Mouse (Mus musculus) midbrain, postnatal 0 days (tissue): ENCODE measurements around the gene Crp. TPM values are rescaled to one million over a fixed set of nuclear protein-coding genes. Genes with fewer than 3 reads are reported as not detected.

Experiments used
- ATAC-seq: fragments of 200-750 bp; cut with Nextera tagmentation; 2 replicates; pipeline ENCODE4 v1.8.0; 2017; ENCODE audit warnings: moderate number of reproducible peaks, mild to moderate bottlenecking, moderate TSS enrichment, moderate library complexity; ENCODE audit not compliant: low FRiP score
- DNase-seq: peaks from one replicate; pipeline ENCODE4 v3.0.0-alpha.2; 2015; ENCODE audit warnings: low spot score
- H3K27ac ChIP-seq: fragments of 300-500 bp; sonication (generic); 2 replicates; pipeline ENCODE4 v1.5.1; 2014; ENCODE audit warnings: low read depth, mild to moderate bottlenecking, low read length, mixed read lengths
- H3K27me3 ChIP-seq: fragments of 300-500 bp; sonication (generic); 2 replicates; pipeline ENCODE4 v1.6.1; 2014; ENCODE audit warnings: low read length, control low read depth, mixed read lengths; ENCODE audit not compliant: insufficient read depth
- H3K36me3 ChIP-seq: fragments of 300-500 bp; sonication (generic); 2 replicates; pipeline ENCODE4 v1.6.1; 2014; ENCODE audit warnings: low read length, control low read depth, mixed read lengths; ENCODE audit not compliant: insufficient read depth
- H3K4me1 ChIP-seq: fragments of 300-500 bp; sonication (generic); 2 replicates; pipeline ENCODE4 v1.6.1; 2014; ENCODE audit warnings: mild to moderate bottlenecking, control low read depth, antibody characterized with exemption, low read length, mixed read lengths; ENCODE audit not compliant: insufficient read depth
- H3K4me2 ChIP-seq: fragments of 300-500 bp; sonication (generic); 2 replicates; pipeline ENCODE4 v1.6.1; 2014; ENCODE audit warnings: low read depth, mild to moderate bottlenecking, low read length, mixed read lengths; ENCODE audit not compliant: poor library complexity, severe bottlenecking
- H3K4me3 ChIP-seq: fragments of 300-500 bp; sonication (generic); 2 replicates; pipeline ENCODE4 v1.5.1; 2014; ENCODE audit warnings: low read depth, mild to moderate bottlenecking, low read length, moderate library complexity
- H3K9ac ChIP-seq: fragments of 300-500 bp; sonication (generic); replicated peaks from 2 replicates; pipeline ENCODE4 v1.6.1; 2014; ENCODE audit warnings: mild to moderate bottlenecking, low read length, moderate library complexity, mixed read lengths; ENCODE audit not compliant: poor library complexity, severe bottlenecking
- H3K9me3 ChIP-seq: fragments of 300-500 bp; sonication (generic); 2 replicates; pipeline ENCODE4 v1.6.1; 2016; ENCODE audit warnings: low read length, control low read depth
- CTCF ChIP-seq: IDR thresholded peaks from 2 replicates; pipeline ENCODE4 v1.5.1; 2016; ENCODE audit warnings: antibody characterized with exemption, mild to moderate bottlenecking
- WGBS: fragments of 180-500 bp; shearing (Covaris S2); extraction: QIAGEN DNeasy Blood & Tissue Kit; methylation state at CpG from one replicate; pipeline ENCODE4 v1.1.7; 2014; 5-methylcytosine and 5-hydroxymethylcytosine counted together
- polyA plus RNA-seq: library from polyadenylated mRNA; unstranded; fragments of >200 nt; fragmentation: Nextera tagmentation; extraction: Ambion mirVana; gene quantifications from 2 replicates; pipeline ENCODE4 v1.2.1, GENCODE M21; 2015
- total RNA-seq: library from RNA; depleted of rRNA; stranded (reverse); fragments of >200 nt; gene quantifications from 2 replicates; pipeline ENCODE4 v1.2.3, GENCODE M21; 2014

Gene Crp
- total and polyA plus RNA-seq, 2 experiments from 2014 or later: not detected

- Histone ChIP-seq H3K27ac (no peak overlapping the region), H3K9me3 (no peaks in the 10 kb centered on the region), H3K4me2 (no peak overlapping the region), H3K4me1 (no peaks in the 10 kb centered on the region), H3K4me3 (no peak overlapping the region), H3K27me3 (no peaks in the 10 kb centered on the region), H3K36me3 (no peaks in the 10 kb centered on the region), H3K9ac (no peak overlapping the region)
- 95% methylated on average over 2 of the region's 2 CpGs for WGBS
- no peak for DNase-seq
- no peak for TF ChIP-seq CTCF
- ATAC-seq: no peak
These were observed 3.5 kb downstream of the Crp start for GRCm38 (mm10) chr1:172701381-172701780.

GRCm38 (mm10) chr1:172701901-172702300, 4.0 kb downstream of the Crp start:
- DNase-seq (no peak), ATAC-seq (no peak)
- Histone ChIP-seq H3K9me3 (no peaks in the 10 kb centered on the region), H3K4me2 (no peak overlapping the region), H3K27ac (no peak overlapping the region), H3K4me3 (no peak overlapping the region), H3K4me1 (no peaks in the 10 kb centered on the region), H3K27me3 (no peaks in the 10 kb centered on the region), H3K36me3 (no peaks in the 10 kb centered on the region), H3K9ac (no peak overlapping the region)
- TF ChIP-seq CTCF: no peak
- 97% methylated on average over 3 of the region's 3 CpGs for WGBS

- H3K27me3 ChIP-seq: no peaks in the 10 kb centered on the region
These were observed 6.9 kb downstream of the Crp start for GRCm38 (mm10) chr1:172704769-172705168.

GRCm38 (mm10) chr1:172706243-172706642, 8.4 kb downstream of the Crp start:
- WGBS: 93% methylated on average over 4 of the region's 4 CpGs
- Histone ChIP-seq H3K9ac (no peak overlapping the region), H3K4me3 (no peak overlapping the region), H3K4me1 (no peaks in the 10 kb centered on the region), H3K27me3 (no peaks in the 10 kb centered on the region), H3K27ac (no peak overlapping the region), H3K9me3 (no peaks in the 10 kb centered on the region), H3K36me3 (no peaks in the 10 kb centered on the region), H3K4me2 (no peak overlapping the region)
- ATAC-seq: no peak
- no peak for DNase-seq
- TF ChIP-seq CTCF: no peak

More at GRCm38 (mm10) chr1:172704769-172705168, 6.9 kb downstream of the Crp start:
- H3K27ac ChIP-seq: no peak overlapping the region
- TF ChIP-seq CTCF: no peak
- no peaks in the 10 kb centered on the region for H3K4me1 ChIP-seq
- H3K36me3 ChIP-seq: no peaks in the 10 kb centered on the region
- WGBS: 65% methylated on average over 4 of the region's 4 CpGs
- H3K4me3 ChIP-seq: no peak overlapping the region
- no peak overlapping the region for H3K4me2 ChIP-seq
- DNase-seq (no peak), ATAC-seq (no peak)
- no peak overlapping the region for H3K9ac ChIP-seq
- no peaks in the 10 kb centered on the region for H3K9me3 ChIP-seq

GRCm38 (mm10) chr1:172709788-172710350, 12.0 kb downstream of the Crp start:
- Histone ChIP-seq H3K9ac (no peak overlapping the region), H3K36me3 (no peaks in the 10 kb centered on the region), H3K4me3 (no peak overlapping the region), H3K4me1 (no peaks in the 10 kb centered on the region), H3K9me3 (no peaks in the 10 kb centered on the region), H3K27me3 (no peaks in the 10 kb centered on the region), H3K27ac (no peak overlapping the region), H3K4me2 (no peak overlapping the region)
- ATAC-seq (no peak), DNase-seq (no peak)
- TF ChIP-seq CTCF: no peak
- WGBS: 95% methylated on average over 3 of the region's 3 CpGs

GRCm38 (mm10) chr1:172711396-172711795, 13.5 kb downstream of the Crp start:
- H3K9me3 ChIP-seq: no peaks in the 10 kb centered on the region
- H3K4me2 ChIP-seq: no peak overlapping the region
- WGBS: 72% methylated on average over 2 of the region's 2 CpGs
- no peaks in the 10 kb centered on the region for H3K36me3 ChIP-seq
- no peak for DNase-seq
- no peak for TF ChIP-seq CTCF
- no peak overlapping the region for H3K9ac ChIP-seq
- no peaks in the 10 kb centered on the region for H3K27me3 ChIP-seq
- no peak overlapping the region for H3K27ac ChIP-seq
- H3K4me1 ChIP-seq: no peaks in the 10 kb centered on the region
- no peak overlapping the region for H3K4me3 ChIP-seq
- ATAC-seq: no peak
